Mouse (Mus musculus) kidney, embryonic 16.5 days (tissue): ENCODE results near the gene Cdkn3. TPM values are rescaled to one million over a fixed set of nuclear protein-coding genes. Genes with fewer than 3 reads are reported as not detected.
"Not testable (repeated sequence)": the region's sequence is repeated elsewhere in the genome, so short reads cannot be mapped to it uniquely, and the experiment has no call there.

Experiments used
- ATAC-seq: fragments of 200-750 bp; cut with Nextera tagmentation; 2 replicates; pipeline ENCODE4 v1.8.0; 2017; ENCODE audit warnings: moderate TSS enrichment; ENCODE audit not compliant: low FRiP score, low TSS enrichment
- H3K27ac ChIP-seq: fragments of 300-500 bp; sonication (generic); 2 replicates; pipeline ENCODE4 v1.5.1; 2014; ENCODE audit warnings: low read length
- H3K27me3 ChIP-seq: fragments of 300-500 bp; sonication (generic); 2 replicates; pipeline ENCODE4 v1.6.1; 2014; ENCODE audit warnings: low read length, control low read depth, mixed read lengths; ENCODE audit not compliant: insufficient read depth
- H3K36me3 ChIP-seq: fragments of 300-500 bp; sonication (generic); 2 replicates; pipeline ENCODE4 v1.6.1; 2014; ENCODE audit warnings: low read length, control low read depth, mixed read lengths; ENCODE audit not compliant: insufficient read depth
- H3K4me1 ChIP-seq: fragments of 300-500 bp; sonication (generic); 2 replicates; pipeline ENCODE4 v1.6.1; 2014; ENCODE audit warnings: low read length, control low read depth, mixed read lengths; ENCODE audit not compliant: insufficient read depth
- H3K4me2 ChIP-seq: fragments of 300-500 bp; sonication (generic); replicated peaks from 2 replicates; pipeline ENCODE4 v1.6.1; 2014; ENCODE audit warnings: low read depth, low read length
- H3K4me3 ChIP-seq: fragments of 300-500 bp; sonication (generic); 2 replicates; pipeline ENCODE4 v1.5.1; 2014; ENCODE audit warnings: mild to moderate bottlenecking, low read length
- H3K9ac ChIP-seq: fragments of 300-500 bp; sonication (generic); replicated peaks from 2 replicates; pipeline ENCODE4 v1.6.1; 2014; ENCODE audit warnings: low read length
- H3K9me3 ChIP-seq: fragments of 300-500 bp; sonication (generic); 2 replicates; pipeline ENCODE4 v1.6.1; 2016; ENCODE audit warnings: low read length, control low read depth
- WGBS: fragments of 180-500 bp; shearing (Covaris S2); extraction: QIAGEN DNeasy Blood & Tissue Kit; methylation state at CpG from one replicate; pipeline ENCODE4 v1.1.7; 2014; 5-methylcytosine and 5-hydroxymethylcytosine counted together
- polyA plus RNA-seq: library from polyadenylated mRNA; unstranded; fragments of >200 nt; fragmentation: Nextera tagmentation; extraction: Ambion mirVana; gene quantifications from 2 replicates; pipeline ENCODE4 v1.2.1, GENCODE M21; 2015

The Cdkn3 gene
- polyA plus RNA-seq, 1 experiment from 2014 or later = 43.2 TPM

GRCm38 (mm10) chr14:46819961-46820360, 59.6 kb downstream of the Cdkn3 start:
- ATAC-seq, H3K9ac ChIP-seq, H3K9me3 ChIP-seq, H3K4me3 ChIP-seq, H3K4me2 ChIP-seq, H3K27ac ChIP-seq, H3K27me3 ChIP-seq: not testable (repeated sequence)
- peaks cover 14% of the 10 kb centered on the region for H3K4me1 ChIP-seq
- H3K36me3 ChIP-seq = peaks cover 14% of the 10 kb centered on the region
- 74% methylated on average over 5 of the region's 6 CpGs for WGBS

Other genes with a start within 250 kb of the Cdkn3 start
- 178 and 184 TPM in 2 replicates for gene Cnih1, start 27.9 kb downstream of the Cdkn3 start, polyA plus RNA-seq
- 76.1 and 79.4 TPM in 2 replicates for gene Gmfb, start 61.7 kb downstream of the Cdkn3 start, polyA plus RNA-seq
- 27.4 and 32.0 TPM in 2 replicates for gene Cgrrf1, start 71.6 kb downstream of the Cdkn3 start, polyA plus RNA-seq
- gene Samd4, start 122.3 kb downstream of the Cdkn3 start, polyA plus RNA-seq = 4.6 and 5.4 TPM in 2 replicates